Mouse (Mus musculus): ENCODE results near the gene Comtd1.

Gene Comtd1

DNA sequence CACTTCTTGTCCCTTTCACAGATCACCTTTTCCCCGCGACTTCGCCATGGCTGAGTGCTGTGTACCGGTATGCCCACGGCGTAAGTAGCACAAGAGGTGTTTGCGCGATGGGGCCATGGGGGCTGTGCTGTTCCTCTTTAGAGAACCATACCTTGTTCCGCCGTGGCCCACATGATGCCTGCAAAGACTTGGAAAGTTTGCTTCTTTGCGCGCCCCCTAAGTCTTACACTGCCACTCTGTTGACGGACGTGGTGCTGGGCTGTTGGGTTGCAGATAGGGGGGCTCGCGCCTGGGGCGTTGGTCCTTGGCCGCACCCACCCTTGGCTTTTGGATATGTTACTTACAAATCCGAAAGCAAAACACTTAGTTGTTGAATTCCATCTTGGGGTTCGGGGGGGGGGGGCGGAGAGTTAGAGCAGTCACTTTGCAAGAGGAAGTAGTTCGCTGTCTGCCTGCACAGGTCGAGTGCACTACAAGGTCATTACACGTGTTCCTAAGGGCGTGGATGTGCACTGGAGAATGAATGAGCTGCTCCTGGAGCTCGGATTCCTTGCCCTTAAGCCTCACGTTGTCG, 16.9 kb downstream of the Comtd1 start:
- peak; percentile 61 for DNase-seq

DNA sequence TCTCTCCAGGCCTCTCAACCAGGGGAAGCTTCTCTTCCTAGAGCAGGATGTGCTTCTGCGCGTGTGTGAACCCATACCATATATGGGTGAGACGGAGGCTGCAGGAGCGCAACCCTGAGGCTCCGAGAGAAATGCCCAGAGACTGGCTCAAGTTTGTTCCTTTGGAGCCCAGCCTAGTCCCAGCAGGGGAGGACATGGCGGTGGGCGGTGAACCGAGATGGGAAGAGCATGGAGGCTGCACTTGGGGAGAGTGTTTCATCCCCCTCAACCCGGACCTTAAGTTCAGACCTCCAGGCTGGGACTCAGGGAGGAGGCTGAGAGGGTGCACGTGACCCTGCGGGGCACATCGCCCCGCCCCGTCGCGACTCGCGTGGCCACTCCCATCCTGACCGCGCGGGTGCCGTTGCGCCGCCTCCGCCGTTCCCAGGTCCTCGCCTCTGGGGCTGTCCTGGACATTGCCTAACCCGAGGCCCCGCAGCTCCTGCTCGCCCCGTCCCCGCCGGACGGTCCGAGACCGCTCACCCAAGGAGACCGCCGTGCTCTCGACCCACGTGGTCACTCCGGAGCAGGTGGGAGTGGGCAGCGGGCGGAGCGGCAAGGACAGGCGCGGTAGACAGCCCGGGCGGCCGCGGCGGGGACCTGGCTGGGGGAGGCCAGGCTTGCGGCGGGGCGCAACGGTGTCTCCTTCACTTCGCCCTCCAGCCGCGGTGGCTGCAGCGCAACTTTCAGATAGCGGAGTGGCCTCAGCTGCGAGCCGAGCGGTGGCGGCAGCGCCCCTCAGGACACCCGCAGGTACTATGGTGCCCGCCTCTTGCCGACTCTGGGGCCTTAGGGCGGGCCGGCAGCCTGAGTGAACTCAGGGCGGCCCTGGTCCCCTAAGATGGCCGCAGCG, 17.7 kb downstream of the Comtd1 start:
- DNase-seq, result peak; percentile 98

DNA sequence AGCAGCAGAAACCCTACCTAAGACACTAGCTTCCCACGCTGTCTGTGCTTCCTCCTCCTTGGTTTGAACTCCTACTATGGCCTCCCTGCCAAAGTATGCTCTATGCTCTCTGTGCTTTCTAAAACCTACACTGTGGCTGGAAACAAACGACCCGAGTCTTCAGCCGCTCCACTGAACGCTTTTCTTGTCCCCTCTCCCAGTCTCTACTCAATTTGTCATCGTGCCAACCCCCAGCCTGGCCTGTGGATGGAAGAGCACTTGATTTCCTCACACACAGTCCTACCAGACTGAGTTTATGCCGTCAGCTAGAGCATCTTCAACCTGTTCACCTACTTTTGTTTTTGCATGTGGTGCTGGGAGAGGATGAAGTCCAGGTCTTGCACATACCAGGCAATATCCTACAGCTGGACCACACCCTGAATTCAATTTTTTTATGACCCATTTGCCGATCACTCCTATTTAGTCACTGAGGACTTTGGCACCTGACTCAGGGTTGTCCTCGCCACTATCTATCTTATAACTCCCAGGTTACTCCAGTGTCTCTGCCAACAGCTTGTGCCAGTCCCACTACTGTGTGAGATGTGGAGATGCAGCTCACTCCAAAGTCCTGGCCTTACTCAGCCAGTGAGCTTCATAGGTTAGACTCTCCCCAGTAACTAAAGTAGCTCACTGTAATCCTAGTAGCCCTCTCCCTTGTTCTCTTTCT, 22.8 kb downstream of the Comtd1 start:
- DNase-seq, result no peak

DNA sequence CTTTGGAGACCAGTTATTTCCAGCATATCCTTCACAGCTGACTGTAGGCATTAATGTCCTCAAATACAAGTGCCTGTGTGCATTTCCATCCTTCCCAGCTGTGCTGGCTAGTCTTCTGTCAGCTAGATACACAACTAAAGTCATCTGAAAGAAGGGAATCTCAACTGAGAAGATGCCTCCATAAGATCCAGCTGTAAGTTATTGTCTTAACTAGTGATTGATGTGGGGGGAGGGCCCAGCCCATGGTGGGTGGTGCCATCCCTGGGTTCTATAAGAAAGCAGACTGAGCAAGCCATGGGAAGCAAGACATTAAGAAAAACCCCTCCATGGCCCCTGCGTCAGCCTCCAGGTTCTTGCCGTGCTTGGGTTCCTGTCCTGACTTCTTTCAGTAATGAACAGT, 23.8 kb downstream of the Comtd1 start, which contains the start of gene Vdac2:
Gene Vdac2 (plus strand): TSS at position 301 of the 400 bp plus-strand sequence.
- DNase-seq, result no peak

DNA sequence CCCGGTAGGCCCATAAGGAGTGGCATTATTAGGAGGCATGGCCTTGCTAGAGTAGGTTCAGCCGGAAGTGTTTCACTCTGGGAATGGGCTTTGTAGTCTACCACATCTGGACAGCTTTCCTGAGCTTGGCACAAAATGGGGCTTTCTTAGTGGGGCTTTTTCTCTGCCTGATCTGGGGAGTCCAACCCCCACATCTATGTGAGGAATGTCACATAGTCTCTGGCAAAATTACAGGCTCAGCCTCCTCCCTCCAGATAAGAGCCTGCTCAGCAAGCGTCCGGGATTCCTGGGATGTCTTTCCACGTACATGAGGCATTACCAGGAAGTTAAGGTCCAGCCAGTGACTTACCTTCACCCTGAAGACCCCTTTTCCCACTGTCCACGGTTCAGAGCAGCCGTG, 24.9 kb downstream of the Comtd1 start:
- DNase-seq, result no peak

DNA sequence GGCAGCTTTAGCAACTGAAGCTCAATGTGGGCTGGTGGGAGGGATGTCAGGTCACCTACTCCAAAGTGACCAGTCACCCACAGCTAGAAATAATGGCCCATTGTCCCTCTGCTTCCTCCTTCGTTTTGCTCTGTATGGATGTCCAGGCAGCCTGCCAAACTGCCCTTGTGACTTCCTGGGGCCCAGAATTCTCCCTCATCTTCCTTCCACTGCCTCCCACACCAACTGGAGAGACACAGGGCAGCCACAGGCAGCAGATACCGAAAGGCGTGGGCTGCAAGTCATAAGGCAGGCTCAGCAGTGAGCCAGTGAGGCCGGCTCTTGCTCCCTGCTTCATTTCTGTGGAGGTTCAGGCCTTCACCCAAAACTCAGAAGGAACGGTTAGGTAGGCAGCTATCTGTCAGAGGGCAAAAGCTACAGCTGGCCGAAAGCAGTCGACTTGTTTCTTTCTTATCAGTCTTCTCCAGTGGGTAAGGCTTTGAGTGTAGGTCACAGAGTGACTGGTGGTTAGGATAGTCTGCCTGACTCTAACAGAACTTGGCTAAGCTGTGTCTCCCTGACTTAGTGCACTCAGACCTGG, 25.9 kb downstream of the Comtd1 start:
- DNase-seq, result peak; percentile 87

DNA sequence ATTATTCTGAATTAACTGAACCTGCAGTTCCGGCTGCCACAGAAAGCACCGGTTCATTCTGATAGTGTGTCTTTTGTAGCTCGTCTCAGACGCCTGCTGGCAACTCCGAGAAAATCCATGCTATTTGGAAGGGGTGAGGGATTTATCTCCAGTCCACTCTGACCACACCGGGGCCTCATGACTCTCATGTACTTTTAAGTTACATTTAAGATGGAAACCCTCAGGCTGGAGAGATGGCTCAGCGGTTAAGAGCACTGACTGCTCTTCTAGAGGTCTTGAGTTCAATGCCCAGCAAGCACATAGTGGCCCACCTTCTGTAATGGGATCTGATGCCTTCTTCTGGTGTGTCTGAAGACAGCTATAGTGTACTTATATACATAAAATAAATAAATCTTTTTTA, 26.5 kb downstream of the Comtd1 start:
- DNase-seq, result no peak

DNA sequence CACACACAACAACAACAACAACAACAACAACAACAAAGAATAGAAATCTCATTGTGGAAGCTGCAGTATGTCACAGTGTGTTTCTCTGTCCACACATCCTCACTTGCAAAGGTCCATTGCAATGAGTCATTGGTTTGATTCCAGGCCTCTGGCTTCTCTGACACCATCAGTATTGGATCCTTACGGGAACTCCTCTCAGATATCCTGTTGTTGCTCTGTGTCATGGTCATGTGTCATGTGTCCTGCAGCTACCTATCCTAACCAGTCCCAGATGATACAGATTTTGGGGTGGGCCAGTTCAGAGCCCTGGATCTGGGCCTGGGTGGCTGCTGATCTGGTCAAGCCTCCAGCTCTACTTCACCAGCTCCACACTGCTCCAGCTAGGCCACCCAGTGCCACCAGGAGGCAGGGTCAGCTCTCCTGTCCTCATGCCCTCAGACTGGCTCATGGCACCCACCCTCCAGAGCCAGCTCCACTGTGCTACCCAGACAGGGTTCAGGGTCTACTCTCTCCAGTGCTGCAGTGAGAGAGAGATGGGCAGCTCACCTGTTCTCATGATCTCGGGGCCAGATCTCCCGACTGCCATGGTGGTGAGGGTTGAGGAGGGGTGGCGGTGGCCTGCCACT, 27.8 kb downstream of the Comtd1 start:
- no peak for DNase-seq

DNA sequence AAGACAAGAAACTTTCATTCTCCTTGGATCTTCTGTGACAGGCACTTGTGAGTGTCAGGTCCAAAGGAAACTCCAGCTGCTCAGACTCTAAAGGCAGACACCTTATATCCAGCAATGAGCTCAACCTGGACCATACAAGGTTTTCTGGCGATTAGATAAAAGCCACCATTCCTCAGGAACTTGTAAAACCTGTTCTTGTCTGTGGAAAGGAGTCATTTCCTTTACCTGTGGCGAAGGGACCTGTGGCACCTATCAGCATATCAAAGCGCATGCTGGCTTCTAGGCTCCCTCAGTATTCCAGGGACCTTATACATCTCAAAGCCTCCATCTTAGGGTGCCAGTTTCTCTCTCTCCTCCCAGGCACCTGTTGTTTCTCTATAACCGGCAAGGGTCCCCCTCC, 31.3 kb downstream of the Comtd1 start:
- DNase-seq, result no peak

DNA sequence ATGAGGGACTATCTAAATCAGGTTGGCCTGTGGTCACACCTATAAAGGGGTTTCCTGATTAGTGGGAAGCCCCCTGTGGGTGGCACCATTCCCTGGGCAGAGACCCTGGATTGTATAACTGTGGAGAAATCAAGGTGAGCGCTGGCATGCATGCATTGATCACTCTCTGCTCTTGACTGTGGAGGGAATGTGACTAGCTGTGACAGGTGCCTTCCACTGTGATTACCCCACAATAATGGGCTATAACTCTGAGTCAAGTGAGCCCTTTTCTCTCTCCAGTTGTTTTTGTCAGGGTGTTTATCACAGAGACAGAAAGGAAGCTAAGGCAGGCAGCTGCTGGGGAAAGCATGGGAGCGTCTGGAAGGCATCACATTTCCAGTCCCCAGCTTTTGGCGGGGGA, 32.5 kb downstream of the Comtd1 start:
- no peak for DNase-seq

DNA sequence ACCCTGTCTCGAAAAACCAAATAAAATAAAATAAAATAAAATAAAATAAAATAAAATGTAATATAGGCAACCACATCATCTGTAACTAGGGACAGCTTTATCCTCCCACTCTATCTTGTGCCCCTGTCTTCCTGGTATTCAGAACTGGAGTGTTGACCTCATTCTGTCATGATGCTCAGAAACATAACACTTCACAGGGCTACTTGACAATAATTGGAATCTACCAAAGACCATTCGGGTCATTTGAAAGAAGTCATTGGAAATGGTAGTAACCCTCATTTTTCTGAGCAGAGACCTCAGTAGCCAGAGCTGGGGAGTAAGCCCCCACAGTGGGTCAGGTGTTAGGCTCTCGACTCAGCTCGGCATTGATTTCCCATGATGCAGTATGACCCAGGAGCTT, 34.2 kb downstream of the Comtd1 start:
- no peak for DNase-seq

DNA sequence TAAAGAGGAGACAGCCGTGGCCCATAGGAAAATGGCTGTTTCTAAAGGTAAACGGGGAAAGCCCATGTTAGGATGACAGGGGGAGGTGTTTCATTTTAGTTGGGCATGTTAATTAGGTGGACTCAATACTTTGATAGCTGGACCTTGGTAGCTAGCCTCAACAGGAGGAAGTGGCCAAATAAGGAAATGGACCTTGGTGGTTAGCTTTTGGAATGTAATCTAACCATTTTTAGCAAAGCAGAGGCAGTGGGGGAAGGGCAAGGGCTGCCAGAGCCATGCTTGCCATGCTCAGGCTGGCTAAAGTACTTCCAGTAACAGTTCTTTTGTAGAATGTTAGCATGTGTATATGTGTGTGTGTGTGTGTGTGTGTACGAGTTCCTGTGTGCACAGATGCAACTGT, 34.9 kb downstream of the Comtd1 start:
- peak; percentile 34 for DNase-seq

DNA sequence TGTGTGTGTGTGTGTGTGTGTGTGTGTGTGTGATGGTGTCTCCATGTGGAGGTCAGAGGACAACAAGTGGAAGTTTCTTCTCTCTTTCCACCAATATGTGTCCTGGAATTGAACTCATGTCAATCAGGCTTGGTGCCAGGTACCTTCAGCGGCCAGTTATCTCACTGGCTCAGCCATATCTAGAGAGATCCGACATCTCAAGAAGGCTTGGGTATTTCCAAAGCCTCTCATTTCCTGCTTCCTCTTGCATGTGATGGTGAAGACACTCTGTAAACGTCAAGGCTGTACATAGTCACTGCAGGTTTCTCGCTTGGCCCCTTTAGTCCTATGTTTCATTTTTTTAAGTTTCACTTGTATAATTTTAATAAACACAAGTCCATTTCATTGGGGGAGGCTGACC, 35.6 kb downstream of the Comtd1 start:
- no peak for DNase-seq

DNA sequence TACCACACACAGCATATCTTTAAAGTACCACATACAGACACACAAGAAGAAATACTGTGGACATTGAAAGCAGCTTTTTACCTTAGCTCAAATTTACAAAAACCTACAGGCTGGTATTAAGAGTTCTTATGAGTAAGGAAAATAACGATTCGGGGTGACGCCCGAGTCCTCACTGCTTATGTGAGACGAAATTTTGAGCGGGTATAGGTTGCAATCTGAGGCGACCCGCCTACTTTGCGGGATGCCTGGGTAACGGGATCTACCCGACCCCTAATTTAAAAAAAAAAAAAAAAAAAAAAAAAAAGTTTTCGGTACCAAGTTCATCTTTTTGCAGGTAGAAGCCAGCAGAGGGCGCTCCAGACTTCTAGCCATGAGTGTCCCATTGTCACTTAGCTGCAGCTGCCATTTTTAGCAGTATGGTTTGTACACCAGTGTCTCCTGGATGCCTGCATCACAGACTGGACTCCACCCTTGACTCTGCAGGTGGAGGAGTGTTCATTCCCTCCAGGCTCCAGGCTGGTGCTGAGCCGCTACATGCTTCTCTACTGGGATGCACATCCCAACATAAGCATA, 36.1 kb downstream of the Comtd1 start:
- peak; percentile 80 for DNase-seq

DNA sequence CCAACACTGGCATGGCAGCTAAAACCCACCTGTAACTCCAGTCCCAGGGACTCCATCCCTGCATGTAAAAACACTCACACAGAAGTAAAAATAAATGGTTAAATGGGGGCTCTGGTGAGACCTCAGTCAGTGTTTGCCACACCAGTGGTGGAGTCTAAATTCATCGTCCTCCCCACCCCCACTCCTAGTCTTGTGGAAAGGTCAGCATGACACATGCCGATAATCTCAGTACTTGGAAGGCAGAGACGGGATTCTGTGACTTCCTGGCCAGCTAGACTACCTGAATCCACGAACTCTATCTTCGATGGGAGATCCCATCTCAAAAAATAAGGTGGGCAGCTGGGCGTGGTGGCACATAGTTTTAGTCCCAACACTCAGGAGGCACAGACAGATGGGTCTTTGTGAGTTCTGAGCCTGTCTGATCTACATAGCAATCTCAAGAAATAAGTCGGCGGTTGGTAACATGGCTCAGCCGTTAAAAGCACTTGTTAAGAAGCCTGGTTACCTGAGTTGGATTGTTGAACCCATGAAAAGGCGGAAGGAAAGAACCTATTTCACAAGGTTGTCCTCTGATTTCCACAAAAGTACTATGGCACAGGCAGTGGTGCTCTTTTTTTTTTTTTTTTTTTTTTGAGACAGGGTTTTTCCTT, 36.9 kb downstream of the Comtd1 start:
- no peak for DNase-seq

DNA sequence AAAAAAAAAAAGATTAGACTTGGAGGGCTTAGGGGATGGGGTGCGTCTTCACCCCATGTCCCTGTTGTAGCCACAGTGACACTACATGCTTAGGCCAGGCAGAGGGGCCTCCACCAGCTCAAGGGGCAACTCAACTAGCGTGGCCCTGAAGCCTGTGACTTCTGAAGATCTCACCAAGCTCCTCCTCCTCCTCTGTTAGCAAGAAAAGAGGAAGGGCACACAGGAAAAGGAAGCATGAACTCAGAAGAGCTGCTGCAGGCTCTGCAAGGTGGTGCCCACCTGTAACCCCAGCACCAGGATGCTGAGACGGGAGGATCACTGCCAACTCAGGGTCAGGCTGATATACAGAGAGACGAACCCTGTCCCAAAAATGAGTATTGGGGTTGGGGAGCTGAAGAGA, 37.5 kb downstream of the Comtd1 start:
- DNase-seq, result no peak

DNA sequence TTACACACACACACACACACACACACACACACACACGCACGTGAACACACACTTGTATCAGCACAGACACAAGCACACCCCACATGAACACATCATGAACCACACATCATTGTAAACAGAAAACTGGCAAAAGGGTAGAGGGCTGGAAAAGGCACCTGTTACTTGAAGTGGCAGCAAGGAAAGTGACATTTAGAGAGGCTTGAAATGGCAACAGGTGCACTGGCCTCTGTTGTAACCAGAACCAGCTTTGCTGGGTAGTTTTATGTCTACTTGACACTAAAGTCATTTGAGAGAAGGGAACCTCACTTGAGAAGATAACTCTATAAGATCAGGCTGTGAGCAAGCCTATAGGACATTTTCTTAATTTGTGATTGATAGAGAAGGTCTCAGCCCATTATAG, 39.4 kb downstream of the Comtd1 start:
- no peak for DNase-seq

DNA sequence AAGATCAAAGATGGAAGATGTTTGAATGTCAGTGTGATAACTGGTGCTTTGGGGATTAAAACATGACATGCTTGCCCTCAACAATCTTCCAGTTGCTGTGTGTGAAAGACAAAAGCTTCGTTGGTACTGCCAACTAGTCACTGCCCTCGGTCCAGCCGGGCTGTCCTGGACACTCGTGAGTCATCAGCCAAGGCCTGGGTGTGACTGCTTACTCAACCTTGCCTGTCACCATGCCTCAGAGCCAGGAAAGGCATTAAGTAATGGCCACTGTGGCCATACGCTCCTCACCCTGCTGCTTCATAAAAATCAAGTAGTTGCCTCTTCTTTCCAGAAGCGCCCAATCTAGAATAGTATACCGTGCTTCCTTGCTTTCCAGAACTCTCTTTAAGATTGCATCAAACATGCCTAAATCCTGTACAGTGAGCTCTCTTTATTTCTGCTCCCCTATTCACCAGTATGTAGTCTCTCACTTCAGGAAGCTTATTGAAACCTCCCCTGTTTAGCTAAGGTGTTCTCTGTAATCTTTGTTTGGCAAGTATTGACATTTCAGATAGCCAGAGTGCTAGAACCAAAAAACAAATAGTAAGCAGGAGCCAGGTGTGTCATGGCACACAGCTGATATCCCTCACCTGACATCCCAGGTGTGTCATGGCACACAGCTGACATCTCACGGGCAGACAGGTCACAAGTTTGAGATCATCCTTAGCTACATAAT, 40.4 kb downstream of the Comtd1 start:
- DNase-seq, result no peak

DNA sequence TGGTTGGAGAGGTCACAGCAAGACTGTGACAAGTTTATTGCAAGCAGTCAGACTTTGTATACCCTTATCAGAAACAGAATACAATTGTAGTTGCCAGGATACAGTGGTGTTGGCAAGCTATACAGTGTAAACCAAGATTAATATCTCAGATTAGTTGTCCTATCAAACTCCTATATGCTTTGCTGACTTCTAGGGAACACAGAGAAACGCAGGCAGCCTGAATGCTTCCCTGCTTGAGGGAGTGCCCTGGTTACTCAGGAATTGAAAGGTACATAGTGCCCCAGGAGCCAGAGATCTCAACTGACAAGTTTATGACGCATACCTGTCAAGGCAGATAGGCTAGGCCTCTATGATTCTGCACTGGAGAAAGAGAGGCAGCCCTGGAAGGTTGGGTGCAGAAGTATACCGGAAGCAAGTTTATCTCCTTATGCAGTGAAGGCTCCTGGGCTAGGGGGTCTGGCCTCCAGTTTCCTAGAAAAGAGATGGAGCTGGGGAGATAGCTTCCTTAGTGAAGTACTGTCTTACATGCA, 42.1 kb downstream of the Comtd1 start:
- DNase-seq, result no peak

DNA sequence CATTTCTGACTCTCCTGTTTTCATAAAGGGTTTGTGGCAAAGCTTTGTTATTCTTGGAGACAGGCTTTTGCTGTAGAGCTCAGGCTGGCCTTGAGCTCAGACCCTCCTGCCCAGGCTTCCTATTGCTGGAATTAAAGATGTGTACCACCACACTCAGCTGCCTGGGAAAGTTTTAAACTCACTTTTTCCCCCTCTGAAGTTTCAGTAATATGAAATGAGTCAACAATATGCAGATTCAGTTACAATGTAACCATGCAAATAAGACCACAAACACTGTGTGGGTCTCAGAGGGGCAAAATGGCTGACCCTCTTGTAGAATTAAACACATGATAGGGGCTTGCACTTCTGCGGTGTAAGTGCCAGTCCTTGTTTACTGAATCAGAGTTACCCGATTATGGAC, 42.6 kb downstream of the Comtd1 start:
- no peak for DNase-seq

DNA sequence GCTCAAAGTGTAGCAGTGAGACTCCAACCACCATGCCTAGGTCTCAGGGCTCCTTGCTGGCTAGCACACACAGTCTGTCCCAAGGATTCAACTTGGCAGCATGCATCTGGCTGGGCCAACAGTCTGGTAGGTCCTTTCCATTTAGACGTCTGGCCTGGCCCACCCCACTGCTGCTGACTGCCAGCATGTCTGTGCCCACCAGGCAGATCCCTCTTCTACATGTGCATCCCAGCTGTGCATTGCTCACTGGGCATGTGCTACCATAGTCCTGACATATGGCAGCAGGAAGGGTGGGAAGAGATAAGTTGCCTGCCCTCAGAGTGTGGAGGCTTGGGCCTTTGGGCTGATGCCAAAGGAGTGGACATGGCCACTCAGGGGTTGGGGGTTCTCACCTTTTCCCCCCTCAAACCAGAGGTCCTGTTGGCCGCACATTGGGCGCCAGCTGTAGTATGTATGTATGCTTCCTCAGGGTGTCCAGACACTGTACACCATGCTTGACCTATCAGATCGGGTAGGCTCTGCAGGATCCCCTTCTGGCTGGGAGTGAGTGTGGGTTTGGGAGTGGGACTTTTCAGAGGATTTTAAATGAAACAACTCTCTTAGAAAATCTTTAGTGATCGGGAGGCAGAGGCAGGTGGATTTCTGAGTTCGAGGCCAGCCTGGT, 46.1 kb downstream of the Comtd1 start:
- no peak for DNase-seq

Measured in kidney, adult 9 months (tissue).